Mouse (Mus musculus) monocyte, adult 5-6 weeks (primary cell): ENCODE results near the gene Cldn5. TPM values are rescaled to one million over a fixed set of nuclear protein-coding genes. Genes with fewer than 3 reads are reported as not detected.

Experiments
- total RNA-seq: library from RNA; stranded (forward); fragments of 200-1000, 200-491, 200-594 nt; gene quantifications from 3 replicates; pipeline ENCODE4 v1.2.3, GENCODE M21; 2017

The Cldn5 gene
- total RNA-seq, 1 experiment from 2014 or later, result not detected

Other genes with a start within 250 kb of the Cldn5 start
- not detected in 3 replicates for gene Tbx1, start 186.2 kb upstream of the Cldn5 start, total RNA-seq
- 2.5 to 12.9 TPM in 2 of 3 replicates, not detected in the other for gene Gp1bb, start 154.4 kb upstream of the Cldn5 start, total RNA-seq
- 1.0 to 7.6 TPM in 2 of 3 replicates, not detected in the other for gene Gm49601, start 150.4 kb upstream of the Cldn5 start, total RNA-seq
- 1.5 to 6.3 TPM (median 4.2 TPM) in 3 replicates for gene Sept5, start 146.9 kb upstream of the Cldn5 start, total RNA-seq
- gene Ufd1, start 34.9 kb downstream of the Cldn5 start, total RNA-seq, result 110 to 126 TPM (median 113 TPM) in 3 replicates
- gene Cdc45, start 35.1 kb downstream of the Cldn5 start, total RNA-seq, result 1.8 to 6.1 TPM (median 2.5 TPM) in 3 replicates
- gene 2510002D24Rik, start 59.7 kb downstream of the Cldn5 start, total RNA-seq, result 26.2 to 49.7 TPM (median 26.5 TPM) in 3 replicates
- 3.1 to 5.0 TPM in 2 of 3 replicates, not detected in the other for gene Gm28539, start 59.7 kb downstream of the Cldn5 start, total RNA-seq
- 46.0 to 91.3 TPM (median 63.6 TPM) in 3 replicates for gene Mrpl40, start 100.0 kb downstream of the Cldn5 start, total RNA-seq
- 23.1 to 52.8 TPM (median 34.3 TPM) in 3 replicates for gene Hira, start 100.2 kb downstream of the Cldn5 start, total RNA-seq